Mouse (Mus musculus) brain, embryonic 14.5 days (tissue): Measurements from ENCODE around the gene Abcc1.

Experiments
- CTCF ChIP-seq: fragments of 200-500 bp; IDR thresholded peaks from 2 replicates; pipeline ENCODE4 v1.5.1; 2012; ENCODE audit warnings: inconsistent platforms, mild to moderate bottlenecking, moderate library complexity, borderline replicate concordance; ENCODE audit not compliant: insufficient read depth, insufficient read length; ENCODE audit errors: extremely low read depth
- POLR2A ChIP-seq: fragments of 200-500 bp; IDR thresholded peaks from 2 replicates; pipeline ENCODE4 v1.6.1; 2012; ENCODE audit warnings: mild to moderate bottlenecking, inconsistent platforms, borderline replicate concordance; ENCODE audit not compliant: poor library complexity, insufficient read depth, insufficient read length, severe bottlenecking; ENCODE audit errors: extremely low read depth

- TF ChIP-seq CTCF (no peak), POLR2A (no peak)
Observed at GRCm38 (mm10) chr16:14399303-14399702, 37.9 kb downstream of the Abcc1 start.
